Mouse (Mus musculus) thymus, adult 2 months (tissue): ENCODE measurements around the gene Nutf2. TPM values are rescaled to one million over a fixed set of nuclear protein-coding genes. Genes with fewer than 3 reads are reported as not detected.

Experiments
- DNase-seq: peaks from one replicate; pipeline ENCODE4 v3.0.0; 2021
- H3K27ac ChIP-seq: fragments of 200-500 bp; 2 replicates; pipeline ENCODE4 v1.5.1; 2012; ENCODE audit warnings: low read length, control low read depth; ENCODE audit not compliant: control insufficient read depth, insufficient read depth
- H3K27me3 ChIP-seq: fragments of 200-500 bp; 2 replicates; pipeline ENCODE4 v1.6.1; 2012; ENCODE audit warnings: mild to moderate bottlenecking, low read length, moderate library complexity, mixed read lengths; ENCODE audit not compliant: control insufficient read depth, insufficient read depth
- H3K36me3 ChIP-seq: fragments of 200-500 bp; 2 replicates; pipeline ENCODE4 v1.6.1; 2012; ENCODE audit warnings: mild to moderate bottlenecking, low read length, moderate library complexity; ENCODE audit not compliant: control insufficient read depth, insufficient read depth
- H3K4me1 ChIP-seq: fragments of 200-500 bp; replicated peaks from 2 replicates; pipeline ENCODE4 v1.6.1; 2012; ENCODE audit warnings: low read length; ENCODE audit not compliant: control insufficient read depth, insufficient read depth
- H3K4me3 ChIP-seq: fragments of 200-500 bp; 2 replicates; pipeline ENCODE4 v1.5.1; 2012; ENCODE audit warnings: mild to moderate bottlenecking, low read length, control low read depth, moderate library complexity; ENCODE audit not compliant: control insufficient read depth, insufficient read depth
- CTCF ChIP-seq: fragments of 200-500 bp; IDR thresholded peaks from 2 replicates; pipeline ENCODE4 v1.5.1; 2012; ENCODE audit warnings: mild to moderate bottlenecking, control low read depth, low read length, moderate library complexity, borderline replicate concordance; ENCODE audit not compliant: control insufficient read depth, poor library complexity, insufficient read depth; ENCODE audit errors: extremely low read depth
- POLR2A ChIP-seq: fragments of 200-500 bp; IDR thresholded peaks from 2 replicates; pipeline ENCODE4 v1.6.1; 2012; ENCODE audit warnings: mild to moderate bottlenecking, low read length, control low read depth, moderate library complexity; ENCODE audit not compliant: control insufficient read depth, poor library complexity, insufficient read depth; ENCODE audit errors: extremely low read depth
- WGBS: fragments of 180-500 bp; shearing (Covaris S2); methylation state at CpG from one replicate; pipeline ENCODE4 v1.1.7; 2018; 5-methylcytosine and 5-hydroxymethylcytosine counted together
- polyA plus RNA-seq: library from polyadenylated mRNA; depleted of rRNA; stranded (reverse); fragments of >200 nt; gene quantifications from 2 replicates; pipeline ENCODE4 v1.2.3, GENCODE M21; 2012

The Nutf2 gene
- polyA plus RNA-seq, 1 experiment: 52.4 TPM

DNA sequence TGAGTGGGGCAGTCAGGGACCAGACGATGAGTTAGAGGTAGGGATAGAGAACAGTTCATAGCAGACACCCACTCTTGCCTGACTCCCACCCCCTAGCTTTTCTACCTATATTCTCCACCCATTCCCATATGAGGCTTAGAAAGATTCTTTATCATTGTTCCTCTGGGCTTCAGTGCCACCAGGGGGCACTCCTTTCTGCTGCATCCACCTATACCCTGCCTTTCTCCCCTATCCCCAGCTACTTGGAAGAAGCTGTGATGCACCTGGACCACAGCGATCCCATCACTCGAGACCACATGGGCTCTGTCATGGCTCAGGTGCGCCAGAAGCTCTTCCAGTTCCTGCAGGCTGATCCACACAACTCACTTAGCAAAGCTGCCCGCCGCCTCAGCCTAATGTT is 32.1 kb downstream of the Nutf2 start:
- Histone ChIP-seq H3K4me1 (no peaks in the 10 kb centered on the region), H3K27ac (no peak overlapping the region), H3K36me3 (peaks cover 36% of the 10 kb centered on the region), H3K4me3 (no peak overlapping the region), H3K27me3 (no peaks in the 10 kb centered on the region)
- no peak for TF ChIP-seq CTCF
- TF ChIP-seq POLR2A: no peak
- 93% methylated on average over 6 of the region's 6 CpGs for WGBS
- peak; percentile 39 for DNase-seq

DNA sequence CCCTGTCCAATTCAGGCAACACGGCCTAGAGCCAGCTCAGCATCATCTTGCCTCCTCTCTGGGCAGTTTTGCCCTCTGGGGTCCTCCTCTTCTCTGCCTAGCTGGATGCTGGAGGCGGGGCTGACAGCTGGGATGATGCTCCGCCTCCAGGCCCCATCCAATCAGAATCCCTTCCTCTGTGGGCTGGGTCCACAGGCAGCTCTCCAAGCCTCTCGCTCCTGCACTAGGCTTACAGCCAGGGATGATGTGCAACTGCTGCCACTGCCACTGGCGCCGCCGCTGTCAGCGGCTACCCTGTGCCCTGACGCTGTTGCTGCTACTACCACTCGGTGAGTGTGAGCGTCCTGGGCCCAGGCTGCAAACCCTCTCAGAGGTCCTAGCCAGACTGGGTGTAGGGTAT is 33.0 kb downstream of the Nutf2 start, which contains the start of gene Nrn1l:
Nrn1l (plus strand) TSS at position 229 of the 400 bp plus-strand sequence.
- peak; percentile 13 for DNase-seq
- Histone ChIP-seq H3K4me3 (no peak within 1 kb of the TSS), H3K27me3 (no peaks in the 10 kb centered on the region), H3K27ac (no peak within 1 kb of the TSS), H3K4me1 (no peaks in the 10 kb centered on the region), H3K36me3 (peaks cover 27% of the 10 kb centered on the region)
- TF ChIP-seq CTCF: no peak
- TF ChIP-seq POLR2A: no peak
- WGBS: 89% methylated on average over 11 of the region's 11 CpGs

DNA sequence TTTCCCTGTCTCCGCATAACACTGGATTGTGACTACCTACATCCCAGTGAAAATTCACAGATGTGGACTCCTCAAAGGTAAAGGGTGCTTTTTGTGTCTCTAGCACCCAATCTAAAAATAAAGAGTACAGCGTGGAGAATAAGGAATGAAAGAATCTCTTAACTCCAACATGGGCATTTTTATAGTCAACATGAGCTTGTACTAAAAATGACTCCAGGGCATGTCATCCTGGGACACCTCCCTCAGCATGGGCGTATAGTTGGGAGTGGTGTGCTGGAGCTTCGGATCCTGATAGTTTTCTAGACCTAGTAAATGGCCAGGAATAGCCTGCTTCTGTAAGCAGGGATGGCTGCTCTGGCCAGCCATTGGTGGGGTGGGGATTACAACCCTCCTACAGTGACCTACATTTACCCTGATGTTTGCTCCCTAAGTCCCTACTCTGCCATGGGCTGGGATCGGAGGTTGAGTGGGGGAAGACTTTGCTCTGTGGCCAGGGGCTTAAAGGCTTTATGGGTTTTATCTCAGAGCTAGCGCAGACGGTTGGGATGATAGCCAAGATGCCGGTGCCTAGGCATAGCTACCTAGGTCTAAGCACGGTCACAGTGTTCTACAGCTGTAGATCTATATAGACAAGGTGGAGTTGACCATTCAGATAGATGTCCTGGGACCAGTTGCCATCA is 37.6 kb downstream of the Nutf2 start:
- H3K4me1 ChIP-seq: 0 out of 2 replicates have a peak, but pooled peaks cover 2% of the 10 kb centered on the region
- no peak overlapping the region for H3K4me3 ChIP-seq

DNA sequence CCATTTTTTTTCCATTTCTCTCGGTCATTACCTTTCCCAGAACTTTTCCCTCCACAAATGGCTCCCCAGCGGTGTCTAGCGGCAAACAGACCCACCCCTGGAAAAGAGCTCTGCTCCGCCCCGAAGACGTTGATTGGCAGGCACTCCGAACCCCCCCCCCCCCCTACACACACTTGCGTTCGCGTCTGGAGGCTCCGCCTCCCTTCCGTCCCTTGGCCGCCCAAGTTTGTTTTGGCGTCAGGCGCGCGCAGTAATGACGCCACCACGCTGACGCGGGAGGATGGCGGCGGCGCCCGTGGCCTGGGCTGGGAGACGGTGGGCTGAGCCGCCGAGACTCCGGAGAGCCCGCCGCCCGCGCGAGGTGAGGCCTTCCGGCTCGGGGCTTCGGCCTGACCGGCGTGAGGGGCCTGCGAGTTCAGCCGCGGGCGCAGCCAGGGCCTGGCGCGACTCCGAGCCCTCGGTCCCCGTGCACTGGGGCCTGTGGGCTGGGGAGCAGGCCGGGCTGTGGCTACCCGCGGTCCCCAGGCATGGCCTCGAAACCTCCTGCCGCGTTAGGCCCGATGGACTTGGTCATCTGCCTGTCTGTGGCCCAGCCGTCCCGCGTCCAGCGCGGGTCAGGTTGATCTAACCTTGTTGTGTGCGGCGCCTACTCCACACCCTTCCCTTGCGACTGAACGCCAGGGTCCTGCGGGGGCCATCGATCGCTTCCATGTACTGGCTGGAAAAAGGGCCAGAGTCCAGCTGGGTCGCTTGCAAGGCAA is 40.0 kb downstream of the Nutf2 start, which contains the start of gene Pskh1:
Pskh1 (plus strand) TSS at position 262 of the 761 bp plus-strand sequence.
- TF ChIP-seq POLR2A (peak; percentile 88), CTCF (peak; percentile 55; the same call in 1 of the 2 replicates)
- peak within 1 kb of the TSS; percentile 39 for H3K27ac ChIP-seq
- H3K4me3 ChIP-seq: peak within 1 kb of the TSS; percentile 91
- no peaks in the 10 kb centered on the region for H3K36me3 ChIP-seq
- no peaks in the 10 kb centered on the region for H3K27me3 ChIP-seq
- WGBS: under 1% methylated on average over 68 of the region's 68 CpGs
- DNase-seq: peak; percentile 92
- H3K4me1 ChIP-seq: 0 out of 2 replicates have a peak, but pooled peaks cover 2% of the 10 kb centered on the region

More for the DNA sequence above, 37.6 kb downstream of the Nutf2 start:
- TF ChIP-seq POLR2A (no peak), CTCF (no peak)
- Histone ChIP-seq H3K27ac (no peak overlapping the region), H3K27me3 (no peaks in the 10 kb centered on the region), H3K36me3 (no peaks in the 10 kb centered on the region)
- 94% methylated on average over 9 of the region's 9 CpGs for WGBS
- DNase-seq: no peak

DNA sequence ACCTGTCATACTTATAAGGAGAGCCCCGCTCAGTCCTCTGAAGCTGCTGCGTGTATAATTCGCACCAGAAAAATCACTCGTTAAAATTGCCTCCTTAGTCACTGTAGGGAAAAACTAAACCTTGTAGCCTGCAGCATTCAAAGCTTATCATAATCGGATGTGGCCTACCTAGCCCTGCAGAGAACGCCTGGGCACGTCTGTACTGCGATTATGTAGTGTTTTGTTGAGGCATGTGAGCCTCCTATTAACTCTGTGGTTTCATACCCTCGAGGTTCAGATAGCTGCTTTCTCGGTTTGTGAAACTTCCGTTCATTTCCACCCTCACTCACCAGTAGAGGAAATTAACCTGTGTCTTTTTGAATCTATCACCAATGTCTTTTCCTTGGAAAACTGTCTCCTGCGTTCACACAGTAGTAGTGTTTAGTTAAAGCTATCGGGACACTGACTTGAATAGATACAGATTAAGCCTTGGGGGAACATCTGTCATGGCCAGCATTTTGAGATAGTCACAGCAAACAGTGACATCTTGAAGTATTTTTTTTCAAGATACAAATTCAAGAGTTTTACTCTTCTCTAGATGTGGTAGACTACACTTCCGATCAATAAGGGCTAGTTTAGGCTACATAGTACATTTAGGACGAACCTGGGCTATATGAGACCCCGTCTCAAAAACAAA is 40.7 kb downstream of the Nutf2 start:
- H3K36me3 ChIP-seq: no peaks in the 10 kb centered on the region
- TF ChIP-seq POLR2A (no peak), CTCF (no peak)
- H3K4me3 ChIP-seq: peak overlapping the region; percentile 91
- 0 out of 2 replicates have a peak, but pooled peaks cover 2% of the 10 kb centered on the region for H3K4me1 ChIP-seq
- no peak for DNase-seq
- H3K27ac ChIP-seq: peak overlapping the region; percentile 39
- no peaks in the 10 kb centered on the region for H3K27me3 ChIP-seq
- WGBS: 24% methylated on average over 16 of the region's 16 CpGs

DNA sequence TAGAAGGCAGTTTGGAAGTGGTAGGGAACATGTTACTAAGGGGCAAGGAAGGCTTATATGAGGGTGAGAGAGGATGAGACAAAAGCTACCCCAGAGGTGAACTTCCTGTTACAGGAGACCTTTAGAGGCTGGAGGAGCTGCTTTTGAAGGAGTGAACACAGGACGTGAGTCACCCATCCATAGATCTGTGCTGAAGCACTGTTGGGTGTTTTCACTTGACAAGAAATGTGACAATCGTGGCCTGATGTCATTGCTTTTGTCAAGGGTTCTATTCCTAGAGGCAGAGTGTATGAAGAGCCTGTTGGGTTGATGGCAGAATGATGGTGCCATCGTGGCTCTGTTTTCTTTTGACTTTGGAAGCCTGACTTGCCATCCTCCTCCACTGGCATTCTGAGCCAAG is 59.0 kb downstream of the Nutf2 start:
- H3K27me3 ChIP-seq: no peaks in the 10 kb centered on the region
- TF ChIP-seq CTCF (no peak), POLR2A (no peak)
- no peaks in the 10 kb centered on the region for H3K36me3 ChIP-seq
- H3K4me1 ChIP-seq: peaks cover 6% of the 10 kb centered on the region
- H3K27ac ChIP-seq: peak overlapping the region; percentile 31
- 77% methylated on average over 3 of the region's 3 CpGs for WGBS
- no peak overlapping the region for H3K4me3 ChIP-seq
- no peak for DNase-seq
